Mouse (Mus musculus) stomach, postnatal 0 days (tissue): ENCODE measurements at regions not wholly inside any gene's neighbourhood (a gene's known extent, or its start where the extent isn't known, plus 50 kb on each side); places are given as distances from the start of the nearest gene placed in this dataset.

Experiments used
- ATAC-seq: fragments of 200-750 bp; cut with Nextera tagmentation; 2 replicates; pipeline ENCODE4 v1.8.0; 2017; ENCODE audit not compliant: low FRiP score, low TSS enrichment
- DNase-seq: peaks from one replicate; pipeline ENCODE4 v3.0.0-alpha.2; 2016; ENCODE audit warnings: low spot score
- H3K27ac ChIP-seq: fragments of 300-500 bp; sonication (generic); replicated peaks from 2 replicates; pipeline ENCODE4 v1.5.1; 2014; ENCODE audit warnings: mild to moderate bottlenecking, control low read depth
- H3K27me3 ChIP-seq: fragments of 300-500 bp; sonication (generic); 2 replicates; pipeline ENCODE4 v1.6.1; 2014; ENCODE audit warnings: low read length; ENCODE audit not compliant: control insufficient read depth, insufficient read depth
- H3K36me3 ChIP-seq: fragments of 300-500 bp; sonication (generic); 2 replicates; pipeline ENCODE4 v1.6.1; 2014; ENCODE audit warnings: low read length, mixed read lengths; ENCODE audit not compliant: control insufficient read depth, insufficient read depth
- H3K4me1 ChIP-seq: fragments of 300-500 bp; sonication (generic); replicated peaks from 2 replicates; pipeline ENCODE4 v1.6.1; 2014; ENCODE audit warnings: antibody characterized with exemption; ENCODE audit not compliant: control insufficient read depth, insufficient read depth
- H3K4me2 ChIP-seq: fragments of 300-500 bp; sonication (generic); replicated peaks from 2 replicates; pipeline ENCODE4 v1.6.1; 2014; ENCODE audit warnings: low read depth, mild to moderate bottlenecking, control low read depth, moderate library complexity
- H3K4me3 ChIP-seq: fragments of 300-500 bp; sonication (generic); 2 replicates; pipeline ENCODE4 v1.5.1; 2014; ENCODE audit warnings: low read depth, low read length, control low read depth
- H3K9ac ChIP-seq: fragments of 300-500 bp; sonication (generic); 2 replicates; pipeline ENCODE4 v1.6.1; 2014; ENCODE audit warnings: mild to moderate bottlenecking, low read length, control low read depth, mixed read lengths
- H3K9me3 ChIP-seq: fragments of 300-500 bp; sonication (generic); 2 replicates; pipeline ENCODE4 v1.6.1; 2016; ENCODE audit warnings: low read length; ENCODE audit not compliant: control insufficient read depth
- CTCF ChIP-seq: IDR thresholded peaks from 2 replicates; pipeline ENCODE4 v1.5.1; 2016; ENCODE audit warnings: antibody characterized with exemption, low read depth, mild to moderate bottlenecking, moderate library complexity
- EP300 ChIP-seq: optimal IDR thresholded peaks from 2 replicates; pipeline ENCODE3; 2016; ENCODE audit warnings: antibody characterized with exemption
- WGBS: fragments of 180-500 bp; shearing (Covaris S2); extraction: QIAGEN DNeasy Blood & Tissue Kit; methylation state at CpG from one replicate; pipeline ENCODE4 v1.1.7; 2014; 5-methylcytosine and 5-hydroxymethylcytosine counted together

GRCm38 (mm10) chr13:110580570-110580969 is 185.7 kb downstream of the Plk2 start:
- Histone ChIP-seq H3K4me1 (no peaks in the 10 kb centered on the region), H3K9ac (no peak overlapping the region), H3K9me3 (no peaks in the 10 kb centered on the region), H3K27ac (no peak overlapping the region), H3K4me3 (no peak overlapping the region), H3K4me2 (no peak overlapping the region), H3K36me3 (no peaks in the 10 kb centered on the region), H3K27me3 (no peaks in the 10 kb centered on the region)
- no peak for DNase-seq
- ATAC-seq = no peak
- WGBS = 70% methylated on average over 5 of the region's 5 CpGs
- TF ChIP-seq CTCF (no peak), EP300 (no peak)

GRCm38 (mm10) chr13:110584765-110585164 is 189.9 kb downstream of the Plk2 start:
- Histone ChIP-seq H3K9me3 (no peaks in the 10 kb centered on the region), H3K36me3 (no peaks in the 10 kb centered on the region), H3K27ac (no peak overlapping the region), H3K4me2 (no peak overlapping the region), H3K9ac (no peak overlapping the region), H3K4me3 (no peak overlapping the region), H3K27me3 (no peaks in the 10 kb centered on the region), H3K4me1 (no peaks in the 10 kb centered on the region)
- 84% methylated on average over 10 of the region's 10 CpGs for WGBS
- TF ChIP-seq EP300 = no peak
- no peak for TF ChIP-seq CTCF
- DNase-seq (no peak), ATAC-seq (no peak)

DNA sequence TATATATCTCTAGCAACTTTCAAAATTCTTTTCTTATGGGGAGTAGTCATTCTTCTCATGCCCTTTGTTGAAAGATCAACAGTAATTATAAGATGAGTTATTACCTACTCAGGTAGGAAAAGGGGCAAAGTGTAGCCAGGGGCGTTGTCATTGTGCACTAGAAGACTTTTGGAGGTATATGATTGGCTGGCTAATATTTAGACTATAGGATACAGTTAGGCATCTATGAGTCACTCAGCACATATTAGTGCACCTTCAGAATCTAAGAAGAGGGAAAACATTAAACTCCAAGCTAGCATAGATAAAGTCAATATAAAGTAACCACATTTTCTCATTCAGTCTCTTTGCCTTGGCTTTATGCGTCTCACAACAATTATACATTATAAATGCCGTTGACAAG is 199.8 kb downstream of the Plk2 start:
- no peak overlapping the region for H3K4me2 ChIP-seq
- H3K9ac ChIP-seq = no peak overlapping the region
- 52% methylated on average over 3 of the region's 3 CpGs for WGBS
- H3K27me3 ChIP-seq = no peaks in the 10 kb centered on the region
- peak; percentile 86 for ATAC-seq
- no peaks in the 10 kb centered on the region for H3K36me3 ChIP-seq
- no peak for TF ChIP-seq EP300
- no peak for TF ChIP-seq CTCF
- H3K4me3 ChIP-seq = no peak overlapping the region
- DNase-seq = no peak
- H3K9me3 ChIP-seq = no peaks in the 10 kb centered on the region
- no peak overlapping the region for H3K27ac ChIP-seq
- no peaks in the 10 kb centered on the region for H3K4me1 ChIP-seq

GRCm38 (mm10) chr13:110599666-110600065 is 204.8 kb downstream of the Plk2 start:
- H3K9ac ChIP-seq = no peak overlapping the region
- H3K27ac ChIP-seq = no peak overlapping the region
- no peaks in the 10 kb centered on the region for H3K4me1 ChIP-seq
- H3K4me3 ChIP-seq = no peak overlapping the region
- H3K27me3 ChIP-seq = no peaks in the 10 kb centered on the region
- ATAC-seq (no peak), DNase-seq (no peak)
- H3K4me2 ChIP-seq = no peak overlapping the region
- H3K9me3 ChIP-seq = no peaks in the 10 kb centered on the region
- 61% methylated on average over 3 of the region's 3 CpGs for WGBS
- H3K36me3 ChIP-seq = no peaks in the 10 kb centered on the region
- TF ChIP-seq EP300 (no peak), CTCF (no peak)

DNA sequence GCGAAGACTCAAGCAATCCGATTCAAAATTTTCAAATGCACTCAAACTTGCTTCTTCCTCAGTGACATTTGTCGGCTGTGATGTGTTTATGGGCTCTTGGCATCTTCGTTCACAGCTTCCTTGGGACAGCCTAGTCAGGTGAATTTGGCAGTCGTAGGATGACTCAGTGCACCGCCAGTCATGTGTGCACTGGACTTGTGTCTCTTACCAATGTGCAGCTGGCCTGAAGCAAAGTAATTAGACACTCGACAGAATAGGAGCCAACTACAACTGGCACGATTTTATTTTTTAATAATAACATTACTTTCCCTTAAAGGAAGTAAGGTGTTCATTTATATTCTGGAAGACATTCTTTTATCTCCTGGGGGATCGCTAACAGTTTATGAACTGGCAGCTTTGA is 205.5 kb downstream of the Plk2 start:
- DNase-seq (no peak), ATAC-seq (no peak)
- H3K27ac ChIP-seq = no peak overlapping the region
- H3K9me3 ChIP-seq = no peaks in the 10 kb centered on the region
- H3K4me2 ChIP-seq = no peak overlapping the region
- 69% methylated on average over 9 of the region's 9 CpGs for WGBS
- no peaks in the 10 kb centered on the region for H3K27me3 ChIP-seq
- H3K4me1 ChIP-seq = no peaks in the 10 kb centered on the region
- H3K9ac ChIP-seq = no peak overlapping the region
- TF ChIP-seq EP300 (no peak), CTCF (no peak)
- H3K4me3 ChIP-seq = no peak overlapping the region
- H3K36me3 ChIP-seq = no peaks in the 10 kb centered on the region

- no peak for TF ChIP-seq EP300
- TF ChIP-seq CTCF = no peak
- 23% methylated on average over 5 of the region's 5 CpGs for WGBS
- Histone ChIP-seq H3K4me3 (no peak overlapping the region), H3K27me3 (no peaks in the 10 kb centered on the region), H3K27ac (no peak overlapping the region), H3K4me1 (no peaks in the 10 kb centered on the region), H3K9ac (no peak overlapping the region), H3K9me3 (no peaks in the 10 kb centered on the region), H3K4me2 (no peak overlapping the region), H3K36me3 (no peaks in the 10 kb centered on the region)
- ATAC-seq (peak; percentile 73; the same call in 1 of the 2 replicates), DNase-seq (no peak)
Measured at GRCm38 (mm10) chr13:110601352-110601751, 206.5 kb downstream of the Plk2 start.
